Mouse (Mus musculus) embryonic facial prominence, embryonic 13.5 days (tissue): ENCODE data around the gene Dcst1. TPM values are rescaled to one million over a fixed set of nuclear protein-coding genes. Genes with fewer than 3 reads are reported as not detected.

ENCODE experiments used
- ATAC-seq: fragments of 200-750 bp; cut with Nextera tagmentation; 2 replicates; pipeline ENCODE4 v1.8.0; 2017; ENCODE audit warnings: low read depth; ENCODE audit not compliant: insufficient number of reproducible peaks, insufficient read depth, low FRiP score, low TSS enrichment
- H3K27ac ChIP-seq: fragments of 300-500 bp; sonication (generic); 2 replicates; pipeline ENCODE4 v1.5.1; 2015; ENCODE audit warnings: moderate library complexity, mild to moderate bottlenecking, inconsistent platforms
- H3K27me3 ChIP-seq: fragments of 300-500 bp; sonication (generic); 2 replicates; pipeline ENCODE4 v1.6.1; 2015; ENCODE audit warnings: mild to moderate bottlenecking, inconsistent platforms
- H3K36me3 ChIP-seq: fragments of 300-500 bp; sonication (generic); 2 replicates; pipeline ENCODE4 v1.6.1; 2015; ENCODE audit warnings: mild to moderate bottlenecking, inconsistent platforms
- H3K4me1 ChIP-seq: fragments of 300-500 bp; sonication (generic); 2 replicates; pipeline ENCODE4 v1.6.1; 2015; ENCODE audit warnings: inconsistent platforms
- H3K4me2 ChIP-seq: fragments of 300-500 bp; sonication (generic); 2 replicates; pipeline ENCODE4 v1.6.1; 2015; ENCODE audit warnings: moderate library complexity, mild to moderate bottlenecking, inconsistent platforms
- H3K4me3 ChIP-seq: fragments of 300-500 bp; sonication (generic); 2 replicates; pipeline ENCODE4 v1.5.1; 2015; ENCODE audit warnings: mild to moderate bottlenecking, inconsistent platforms
- H3K9ac ChIP-seq: fragments of 300-500 bp; sonication (generic); 2 replicates; pipeline ENCODE4 v1.6.1; 2015; ENCODE audit warnings: mild to moderate bottlenecking, inconsistent platforms
- H3K9me3 ChIP-seq: fragments of 300-500 bp; sonication (generic); 2 replicates; pipeline ENCODE4 v1.6.1; 2016; ENCODE audit warnings: inconsistent platforms
- WGBS: fragments of 180-500 bp; shearing (Covaris S2); methylation state at CpG from one replicate; pipeline ENCODE4 v1.1.7; 2015; ENCODE audit warnings: mixed read lengths; 5-methylcytosine and 5-hydroxymethylcytosine counted together
- polyA plus RNA-seq: library from polyadenylated mRNA; unstranded; fragments of >200 nt; fragmentation: Nextera tagmentation; extraction: Ambion mirVana; gene quantifications from 2 replicates; pipeline ENCODE4 v1.2.1, GENCODE M21; 2015

The Dcst1 gene
- polyA plus RNA-seq, 1 experiment from 2014 or later = 0.44 TPM

- H3K4me3 ChIP-seq = peak overlapping the region; percentile 20; the same call in 1 of the 2 replicates
Observed at GRCm38 (mm10) chr3:89316833-89317232, 48.2 kb downstream of the Dcst1 start.

GRCm38 (mm10) chr3:89315930-89316831, 48.9 kb downstream of the Dcst1 start:
- ATAC-seq = no peak
- Histone ChIP-seq H3K4me1 (peaks cover 66% of the 10 kb centered on the region), H3K9ac (peak overlapping the region; percentile 62)

More at GRCm38 (mm10) chr3:89316833-89317232, 48.2 kb downstream of the Dcst1 start:
- Histone ChIP-seq H3K9me3 (no peaks in the 10 kb centered on the region), H3K27me3 (peaks cover 56% of the 10 kb centered on the region), H3K27ac (no peak overlapping the region), H3K36me3 (no peaks in the 10 kb centered on the region), H3K4me1 (peaks cover 73% of the 10 kb centered on the region), H3K9ac (peak overlapping the region; percentile 12; the same call in 1 of the 2 replicates), H3K4me2 (peak overlapping the region; percentile 67)
- no peak for ATAC-seq
- 1% methylated on average over 4 of the region's 4 CpGs for WGBS

GRCm38 (mm10) chr3:89315195-89315929, 49.7 kb downstream of the Dcst1 start:
- ATAC-seq = no peak
- 4% methylated on average over 26 of the region's 26 CpGs for WGBS
- Histone ChIP-seq H3K36me3 (no peaks in the 10 kb centered on the region), H3K27ac (no peak overlapping the region), H3K27me3 (peaks cover 42% of the 10 kb centered on the region), H3K4me3 (peak overlapping the region; percentile 36), H3K9ac (peak overlapping the region; percentile 62), H3K4me2 (peak overlapping the region; percentile 67), H3K9me3 (peaks cover 5% of the 10 kb centered on the region; the same call in 1 of the 2 replicates), H3K4me1 (peaks cover 58% of the 10 kb centered on the region)

More at GRCm38 (mm10) chr3:89315930-89316831, 48.9 kb downstream of the Dcst1 start:
- Histone ChIP-seq H3K27ac (no peak overlapping the region), H3K27me3 (peaks cover 50% of the 10 kb centered on the region), H3K4me2 (peak overlapping the region; percentile 67), H3K9me3 (peaks cover 2% of the 10 kb centered on the region; the same call in 1 of the 2 replicates), H3K4me3 (peak overlapping the region; percentile 36), H3K36me3 (no peaks in the 10 kb centered on the region)
- 7% methylated on average over 40 of the region's 40 CpGs for WGBS

- Histone ChIP-seq H3K4me2 (peak overlapping the region; percentile 67), H3K27ac (no peak overlapping the region), H3K9me3 (peaks cover 5% of the 10 kb centered on the region; the same call in 1 of the 2 replicates), H3K36me3 (no peaks in the 10 kb centered on the region), H3K4me1 (peaks cover 52% of the 10 kb centered on the region), H3K4me3 (peak overlapping the region; percentile 36), H3K27me3 (peaks cover 36% of the 10 kb centered on the region), H3K9ac (peak overlapping the region; percentile 62; the same call in 1 of the 2 replicates)
- ATAC-seq = no peak
- WGBS = 49% methylated on average over 2 of the region's 2 CpGs
Observed at GRCm38 (mm10) chr3:89314791-89315190, 50.3 kb downstream of the Dcst1 start.

DNA sequence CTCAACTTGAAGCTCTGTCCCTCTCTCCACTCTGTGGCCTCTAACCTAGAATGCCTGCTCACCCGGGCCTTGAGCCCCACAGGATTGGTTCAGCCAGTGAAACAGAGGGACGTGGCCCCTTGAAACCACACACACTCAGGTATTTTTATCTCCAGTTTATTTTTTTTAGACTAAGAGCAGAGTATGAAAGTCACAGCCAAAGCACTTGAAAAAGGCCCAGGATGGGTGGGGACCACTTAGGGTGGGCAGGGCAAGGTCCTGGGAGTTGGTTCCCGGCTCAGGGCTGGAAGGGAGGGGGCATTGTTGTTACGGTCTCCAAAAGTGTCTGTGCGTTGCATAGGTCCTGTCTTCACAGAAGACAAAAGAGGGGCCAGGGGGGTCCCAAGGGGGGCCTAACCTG, 50.7 kb downstream of the Dcst1 start:
- H3K36me3 ChIP-seq = no peaks in the 10 kb centered on the region
- no peak for ATAC-seq
- H3K4me1 ChIP-seq = peaks cover 48% of the 10 kb centered on the region
- no peak overlapping the region for H3K27ac ChIP-seq
- H3K9me3 ChIP-seq = peaks cover 5% of the 10 kb centered on the region; the same call in 1 of the 2 replicates
- WGBS = 74% methylated on average over 5 of the region's 5 CpGs
- H3K9ac ChIP-seq = no peak overlapping the region
- H3K4me3 ChIP-seq = no peak overlapping the region
- H3K27me3 ChIP-seq = peaks cover 32% of the 10 kb centered on the region
- no peak overlapping the region for H3K4me2 ChIP-seq

GRCm38 (mm10) chr3:89308089-89308488, 57.0 kb downstream of the Dcst1 start:
- Histone ChIP-seq H3K27me3 (no peaks in the 10 kb centered on the region), H3K4me1 (peaks cover 16% of the 10 kb centered on the region), H3K9me3 (peaks cover 5% of the 10 kb centered on the region; the same call in 1 of the 2 replicates), H3K27ac (no peak overlapping the region), H3K4me2 (no peak overlapping the region), H3K9ac (no peak overlapping the region), H3K4me3 (no peak overlapping the region), H3K36me3 (no peaks in the 10 kb centered on the region)
- WGBS = 6% methylated on average over 9 of the region's 9 CpGs
- ATAC-seq = no peak

DNA sequence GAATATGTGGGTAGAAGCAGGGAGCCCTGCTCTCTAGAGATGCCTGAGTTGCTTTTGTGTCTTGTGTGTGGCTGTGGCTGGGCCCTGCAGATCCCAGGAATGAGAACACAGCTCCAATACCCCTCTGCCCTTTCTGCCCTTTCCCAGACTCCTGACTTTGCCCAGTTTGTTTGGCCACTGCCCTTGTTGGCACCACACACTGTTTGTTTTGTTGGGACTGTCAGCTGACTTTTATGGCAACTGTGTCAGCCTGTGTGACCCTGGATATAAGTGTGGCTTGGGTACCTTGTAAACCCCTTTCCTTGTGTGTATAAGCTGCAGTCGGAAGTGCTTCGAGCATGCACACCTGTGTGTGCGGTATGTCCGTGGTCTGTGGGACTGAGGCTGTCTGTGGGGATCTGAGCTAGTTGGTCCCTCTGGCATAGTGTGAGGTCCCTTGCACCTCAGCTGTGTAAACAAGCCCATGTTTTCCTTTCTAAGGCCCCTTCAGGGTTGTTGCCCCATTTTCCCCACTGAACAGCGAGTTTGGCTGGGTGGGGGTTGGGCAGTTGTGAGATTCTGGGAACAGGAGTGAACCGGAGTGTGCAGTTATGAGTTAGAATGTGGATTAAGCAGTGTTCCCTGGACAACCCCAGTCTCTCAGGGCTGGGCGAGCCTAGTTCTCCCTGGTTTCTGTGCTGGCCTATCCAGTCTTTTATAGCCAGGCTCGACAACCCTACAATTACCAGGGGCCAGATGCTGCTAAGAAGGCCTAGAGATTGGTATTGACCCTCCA, 59.3 kb downstream of the Dcst1 start:
- Histone ChIP-seq H3K9me3 (no peaks in the 10 kb centered on the region), H3K4me1 (peaks cover 16% of the 10 kb centered on the region), H3K4me3 (no peak overlapping the region), H3K4me2 (no peak overlapping the region), H3K27me3 (no peaks in the 10 kb centered on the region), H3K27ac (peak overlapping the region; percentile 0; the same call in 1 of the 2 replicates), H3K36me3 (no peaks in the 10 kb centered on the region), H3K9ac (0 out of 2 replicates have a peak overlapping the region, but pooled peaks have one; percentile 21)
- no peak for ATAC-seq
- WGBS = 53% methylated on average over 8 of the region's 8 CpGs

DNA sequence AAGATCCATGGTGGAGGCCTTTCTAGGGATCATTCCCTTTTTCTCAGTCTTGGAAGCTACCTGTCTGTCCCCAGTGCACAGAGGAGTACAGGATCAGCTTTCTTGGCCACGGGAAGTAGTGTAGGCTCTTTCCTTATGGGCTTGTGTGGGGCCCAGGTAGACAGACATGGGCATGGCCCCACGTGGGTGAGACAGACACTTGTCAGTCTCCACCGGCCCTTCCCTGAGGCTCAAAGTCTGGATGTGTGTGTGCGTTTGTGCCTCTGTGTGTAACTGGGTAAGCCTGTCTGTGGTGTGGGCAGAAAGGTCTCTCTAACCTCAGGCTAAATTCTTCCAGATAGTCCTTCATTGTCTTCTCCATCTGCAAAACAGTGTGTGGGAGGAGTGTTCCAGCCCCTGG, 59.9 kb downstream of the Dcst1 start:
- peak overlapping the region; percentile 0; the same call in 1 of the 2 replicates for H3K27ac ChIP-seq
- 40% methylated on average over 4 of the region's 4 CpGs for WGBS
- peaks cover 17% of the 10 kb centered on the region for H3K4me1 ChIP-seq
- H3K4me2 ChIP-seq = no peak overlapping the region
- no peaks in the 10 kb centered on the region for H3K36me3 ChIP-seq
- H3K9ac ChIP-seq = peak overlapping the region; percentile 21; the same call in 1 of the 2 replicates
- no peaks in the 10 kb centered on the region for H3K9me3 ChIP-seq
- no peak for ATAC-seq
- H3K4me3 ChIP-seq = no peak overlapping the region
- H3K27me3 ChIP-seq = peaks cover 3% of the 10 kb centered on the region; the same call in 1 of the 2 replicates

DNA sequence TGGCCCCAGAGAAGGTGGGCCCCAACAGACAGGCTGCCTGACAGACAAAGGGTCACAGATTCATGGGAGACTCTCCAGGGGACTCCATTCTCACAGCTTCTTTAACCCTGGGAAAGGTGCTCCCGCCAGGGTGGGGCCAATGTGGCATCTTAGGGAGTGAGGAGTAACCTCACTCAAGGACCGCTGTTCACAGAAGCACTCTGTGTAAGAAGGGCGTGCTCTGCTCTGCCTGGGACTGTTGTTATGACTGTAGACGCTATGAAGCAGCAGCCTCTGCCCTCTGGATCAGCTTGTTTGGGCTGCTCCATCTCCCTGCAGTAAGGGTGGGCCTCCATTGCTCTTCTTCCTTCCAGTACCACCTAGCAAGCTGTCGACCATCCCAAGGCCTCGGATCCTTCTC, 60.6 kb downstream of the Dcst1 start:
- H3K4me2 ChIP-seq = no peak overlapping the region
- no peak overlapping the region for H3K9ac ChIP-seq
- peaks cover 23% of the 10 kb centered on the region for H3K4me1 ChIP-seq
- no peak overlapping the region for H3K4me3 ChIP-seq
- H3K36me3 ChIP-seq = no peaks in the 10 kb centered on the region
- peaks cover 4% of the 10 kb centered on the region; the same call in 1 of the 2 replicates for H3K27me3 ChIP-seq
- WGBS = 59% methylated on average over 6 of the region's 6 CpGs
- ATAC-seq = no peak
- H3K27ac ChIP-seq = no peak overlapping the region
- H3K9me3 ChIP-seq = no peaks in the 10 kb centered on the region

DNA sequence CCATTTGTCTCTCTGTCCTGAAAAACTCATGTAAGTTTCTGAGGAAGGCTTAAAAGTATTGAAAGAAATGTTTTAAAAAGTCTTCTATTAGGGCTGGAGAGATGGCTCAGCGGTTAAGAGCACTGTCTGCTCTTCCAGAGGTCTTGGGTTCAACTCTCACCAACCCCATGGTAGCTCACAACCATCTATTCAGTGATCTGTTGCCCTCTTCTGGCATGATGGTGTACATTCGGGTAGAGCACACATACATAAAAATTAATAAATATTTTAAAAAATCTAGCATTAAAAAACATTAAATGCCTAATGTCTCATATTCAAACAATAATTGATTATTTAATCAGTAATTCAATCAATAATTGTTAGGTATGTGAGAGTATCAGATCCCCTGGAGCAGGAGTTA, 64.5 kb downstream of the Dcst1 start:
- Histone ChIP-seq H3K27ac (no peak overlapping the region), H3K4me2 (no peak overlapping the region), H3K4me1 (peaks cover 18% of the 10 kb centered on the region), H3K9ac (no peak overlapping the region), H3K4me3 (no peak overlapping the region), H3K27me3 (peaks cover 4% of the 10 kb centered on the region; the same call in 1 of the 2 replicates), H3K9me3 (no peaks in the 10 kb centered on the region), H3K36me3 (no peaks in the 10 kb centered on the region)
- WGBS = 59% methylated on average over 2 of the region's 2 CpGs
- ATAC-seq = no peak
